Mouse (Mus musculus) liver, embryonic 11.5 days (tissue): ENCODE measurements at regions not wholly inside any gene's neighbourhood (a gene's known extent, or its start where the extent isn't known, plus 50 kb on each side); places are given as distances from the start of the nearest gene placed in this dataset.

ENCODE experiments used
- ATAC-seq: fragments of 200-750 bp; cut with Nextera tagmentation; replicated peaks from 2 replicates; pipeline ENCODE4 v1.8.0; 2017; ENCODE audit warnings: moderate number of reproducible peaks, mild to moderate bottlenecking, moderate TSS enrichment, moderate library complexity; ENCODE audit not compliant: low FRiP score
- DNase-seq: peaks from one replicate; pipeline ENCODE4 v3.0.0-alpha.2; 2017; ENCODE audit warnings: low spot score
- H3K27ac ChIP-seq: fragments of 300-500 bp; sonication (generic); 2 replicates; pipeline ENCODE4 v1.5.1; 2014; ENCODE audit warnings: mild to moderate bottlenecking, low read depth, low read length, control low read depth
- H3K27me3 ChIP-seq: fragments of 300-500 bp; sonication (generic); replicated peaks from 2 replicates; pipeline ENCODE4 v1.6.1; 2014; ENCODE audit warnings: low read length, mixed read lengths; ENCODE audit not compliant: control insufficient read depth, insufficient read depth
- H3K36me3 ChIP-seq: fragments of 300-500 bp; sonication (generic); 2 replicates; pipeline ENCODE4 v1.6.1; 2014; ENCODE audit warnings: mild to moderate bottlenecking, low read length, moderate library complexity, mixed read lengths; ENCODE audit not compliant: control insufficient read depth, insufficient read depth
- H3K4me1 ChIP-seq: fragments of 300-500 bp; sonication (generic); replicated peaks from 2 replicates; pipeline ENCODE4 v1.6.1; 2014; ENCODE audit warnings: low read length, mixed read lengths; ENCODE audit not compliant: control insufficient read depth, insufficient read depth
- H3K4me2 ChIP-seq: fragments of 300-500 bp; sonication (generic); 2 replicates; pipeline ENCODE4 v1.6.1; 2014; ENCODE audit warnings: mild to moderate bottlenecking, control low read depth, moderate library complexity
- H3K4me3 ChIP-seq: fragments of 300-500 bp; sonication (generic); 2 replicates; pipeline ENCODE4 v1.5.1; 2014; ENCODE audit warnings: low read depth, low read length, control low read depth
- H3K9ac ChIP-seq: fragments of 300-500 bp; sonication (generic); 2 replicates; pipeline ENCODE4 v1.6.1; 2014; ENCODE audit warnings: low read depth, low read length, control low read depth
- H3K9me3 ChIP-seq: fragments of 300-500 bp; sonication (generic); 2 replicates; pipeline ENCODE4 v1.6.1; 2016; ENCODE audit warnings: low read length, inconsistent platforms, mixed read lengths; ENCODE audit not compliant: control insufficient read depth
- WGBS: fragments of 180-500 bp; shearing (Covaris S2); extraction: QIAGEN DNeasy Blood & Tissue Kit; methylation state at CpG from one replicate; pipeline ENCODE4 v1.1.7; 2014; 5-methylcytosine and 5-hydroxymethylcytosine counted together

DNA sequence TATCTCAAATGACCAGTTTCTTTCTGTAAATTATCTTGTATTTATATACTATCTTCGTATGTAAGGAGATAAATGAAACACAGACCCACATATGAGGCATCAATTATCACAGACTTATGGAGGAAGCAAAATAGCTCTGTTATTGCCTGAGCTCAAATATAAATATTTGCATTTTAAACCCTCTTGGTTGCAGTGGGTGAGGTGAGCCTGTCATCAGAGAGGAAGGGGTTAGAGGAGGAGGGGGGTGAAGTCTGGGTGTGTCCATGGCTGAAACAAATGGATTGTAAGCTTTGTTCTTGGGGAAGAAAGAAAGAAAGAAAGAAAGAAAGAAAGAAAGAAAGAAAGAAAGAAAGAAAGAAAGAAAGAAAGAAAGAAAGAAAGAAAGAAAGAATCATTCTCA is 265.5 kb downstream of the Meis1 start:
- DNase-seq (no peak), ATAC-seq (no peak)
- peaks cover 37% of the 10 kb centered on the region for H3K4me1 ChIP-seq
- 54% methylated on average over 1 of the region's 1 CpGs for WGBS
- H3K36me3 ChIP-seq = no peaks in the 10 kb centered on the region
- H3K4me3 ChIP-seq = no peak overlapping the region
- H3K9me3 ChIP-seq = no peaks in the 10 kb centered on the region
- no peaks in the 10 kb centered on the region for H3K27me3 ChIP-seq
- H3K9ac ChIP-seq = no peak overlapping the region
- H3K4me2 ChIP-seq = no peak overlapping the region
- H3K27ac ChIP-seq = no peak overlapping the region

DNA sequence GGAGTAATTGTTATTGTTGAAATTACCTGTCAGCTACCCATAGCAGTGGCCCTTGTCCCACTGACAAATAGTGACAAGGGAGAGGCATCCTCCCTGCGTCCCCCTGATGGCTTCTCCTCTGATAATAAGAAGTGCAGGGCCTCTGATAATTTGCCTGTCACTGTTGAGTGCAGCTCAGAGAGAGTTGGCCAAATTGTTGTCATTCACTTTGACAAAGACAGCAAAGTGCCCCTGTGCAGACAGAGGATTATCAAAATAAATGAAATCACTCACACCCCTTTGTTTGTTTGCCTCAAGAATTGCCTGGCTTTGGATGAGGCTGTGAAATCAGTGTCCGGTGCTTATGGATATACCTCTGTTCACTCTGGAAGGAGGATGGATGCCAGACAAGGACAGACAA is 266.3 kb downstream of the Meis1 start:
- Histone ChIP-seq H3K27me3 (no peaks in the 10 kb centered on the region), H3K4me2 (no peak overlapping the region; the same call in 1 of the 2 replicates), H3K4me1 (peaks cover 40% of the 10 kb centered on the region), H3K36me3 (no peaks in the 10 kb centered on the region), H3K9me3 (no peaks in the 10 kb centered on the region), H3K4me3 (no peak overlapping the region), H3K27ac (peak overlapping the region; percentile 58; the same call in 1 of the 2 replicates), H3K9ac (no peak overlapping the region)
- ATAC-seq (peak; percentile 52; the same call in 1 of the 2 replicates), DNase-seq (no peak)
- WGBS = 29% methylated on average over 2 of the region's 2 CpGs

DNA sequence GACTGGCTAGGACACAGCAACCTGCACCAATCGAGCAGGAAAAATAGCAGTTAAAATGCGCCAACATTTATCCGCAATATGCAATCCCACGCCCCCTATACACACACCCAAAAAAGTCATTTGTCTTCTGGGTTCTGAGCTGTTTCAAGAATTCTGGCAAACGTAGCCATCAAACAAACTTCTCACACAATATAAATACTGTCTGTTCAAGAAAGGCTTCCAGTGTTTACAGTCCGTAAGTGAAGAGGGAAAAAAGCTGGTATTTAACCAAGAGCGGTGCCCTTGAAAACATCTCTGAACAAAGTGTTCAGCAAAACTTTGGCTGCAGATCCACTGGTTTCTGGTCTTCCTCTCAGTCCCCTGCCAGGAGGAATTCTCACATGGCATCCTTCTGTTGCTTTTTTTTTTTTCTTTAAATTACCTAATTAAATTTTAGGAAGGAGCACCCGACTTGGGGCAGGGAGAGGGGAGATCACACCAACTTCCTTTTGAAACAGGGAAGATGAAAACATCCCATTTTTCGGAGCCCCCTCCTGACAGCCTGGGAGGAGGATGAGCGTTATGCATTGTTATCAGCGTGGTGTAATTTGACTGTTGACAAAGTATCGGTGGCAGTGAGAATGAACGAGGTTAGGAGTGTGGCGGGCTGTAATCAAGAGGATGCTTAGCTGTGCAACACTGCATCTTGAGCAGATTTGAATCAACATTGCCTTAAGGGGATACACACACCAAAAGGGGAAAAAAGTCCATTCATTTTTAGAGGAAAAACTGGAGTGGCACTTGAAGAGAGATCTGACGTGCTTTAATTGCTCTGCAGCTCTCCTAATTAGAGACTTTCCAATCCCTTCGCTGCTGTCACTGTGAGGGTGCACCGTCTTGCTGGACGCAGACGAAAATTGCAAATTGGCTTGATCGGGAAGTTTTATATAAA is 267.6 kb downstream of the Meis1 start:
- Histone ChIP-seq H3K4me1 (peaks cover 46% of the 10 kb centered on the region), H3K4me2 (peak overlapping the region; percentile 37), H3K9me3 (no peaks in the 10 kb centered on the region), H3K4me3 (0 out of 2 replicates have a peak overlapping the region, but pooled peaks have one; percentile 5), H3K27ac (peak overlapping the region; percentile 10; the same call in 1 of the 2 replicates), H3K36me3 (no peaks in the 10 kb centered on the region), H3K9ac (no peak overlapping the region), H3K27me3 (no peaks in the 10 kb centered on the region)
- WGBS = 37% methylated on average over 20 of the region's 20 CpGs
- no peak for DNase-seq
- ATAC-seq = no peak

DNA sequence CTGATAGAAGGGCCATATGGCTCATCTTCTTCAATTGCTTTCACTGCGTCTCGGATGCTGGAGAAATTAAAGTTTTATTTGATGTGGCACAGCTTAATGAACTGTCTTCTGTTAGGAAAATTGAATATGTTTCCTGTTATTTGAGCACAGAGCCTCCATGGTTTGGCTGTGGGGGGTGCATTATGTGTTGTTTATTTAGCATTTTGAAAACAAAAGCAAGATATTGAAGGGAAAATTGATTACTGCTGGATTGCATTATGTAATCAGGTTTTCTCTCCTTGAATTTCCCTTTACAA is 268.8 kb downstream of the Meis1 start:
- peaks cover 45% of the 10 kb centered on the region for H3K4me1 ChIP-seq
- no peaks in the 10 kb centered on the region for H3K27me3 ChIP-seq
- H3K36me3 ChIP-seq = no peaks in the 10 kb centered on the region
- WGBS = 64% methylated on average over 2 of the region's 2 CpGs
- ATAC-seq (no peak), DNase-seq (no peak)
- peak overlapping the region; percentile 28; the same call in 1 of the 2 replicates for H3K4me2 ChIP-seq
- H3K9ac ChIP-seq = no peak overlapping the region
- H3K27ac ChIP-seq = no peak overlapping the region
- no peaks in the 10 kb centered on the region for H3K9me3 ChIP-seq
- no peak overlapping the region for H3K4me3 ChIP-seq

DNA sequence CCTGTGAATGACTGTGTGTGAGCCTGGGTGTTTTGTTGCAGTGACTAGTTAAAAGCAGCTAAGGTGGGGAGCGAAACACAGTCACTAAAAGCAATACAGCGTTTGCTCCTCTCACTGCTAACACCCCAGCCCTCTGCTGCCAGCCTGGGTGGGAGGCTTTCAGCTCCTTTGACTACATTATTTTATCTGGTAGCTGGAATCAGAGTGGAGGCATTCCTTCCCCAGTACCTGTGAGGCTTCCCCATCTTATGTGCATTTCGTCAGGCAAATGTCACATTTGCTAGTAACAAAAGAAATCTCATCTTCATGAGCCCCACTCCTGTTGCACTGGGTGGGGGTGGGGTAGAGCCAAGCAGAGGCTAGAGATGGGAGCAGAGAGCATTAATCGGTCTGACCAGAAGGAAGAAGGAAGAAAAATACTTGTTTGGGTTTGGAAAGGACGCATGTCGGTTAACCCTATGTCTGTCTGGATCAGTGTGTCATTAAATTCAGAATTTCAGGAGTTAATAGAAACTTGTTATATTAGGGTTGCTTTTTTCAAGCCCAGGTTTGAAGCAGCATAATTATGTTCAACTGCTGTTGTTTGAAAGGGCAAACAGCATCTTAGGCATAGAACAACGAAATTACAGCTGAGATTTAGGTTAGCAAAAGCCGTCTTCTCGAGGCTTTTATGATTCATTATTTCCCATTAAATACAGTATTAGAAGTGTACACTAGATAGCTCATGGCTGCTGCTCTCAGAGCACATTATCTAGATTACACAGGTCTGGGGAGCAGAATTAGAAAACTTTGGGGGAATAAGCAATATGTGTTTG is 269.3 kb downstream of the Meis1 start:
- H3K4me2 ChIP-seq = peak overlapping the region; percentile 28; the same call in 1 of the 2 replicates
- H3K27ac ChIP-seq = peak overlapping the region; percentile 54; the same call in 1 of the 2 replicates
- H3K4me1 ChIP-seq = peaks cover 42% of the 10 kb centered on the region
- H3K36me3 ChIP-seq = no peaks in the 10 kb centered on the region
- H3K27me3 ChIP-seq = no peaks in the 10 kb centered on the region
- ATAC-seq (peak; percentile 29; the same call in 1 of the 2 replicates), DNase-seq (no peak)
- H3K9me3 ChIP-seq = no peaks in the 10 kb centered on the region
- H3K4me3 ChIP-seq = no peak overlapping the region
- H3K9ac ChIP-seq = no peak overlapping the region
- 42% methylated on average over 9 of the region's 9 CpGs for WGBS

DNA sequence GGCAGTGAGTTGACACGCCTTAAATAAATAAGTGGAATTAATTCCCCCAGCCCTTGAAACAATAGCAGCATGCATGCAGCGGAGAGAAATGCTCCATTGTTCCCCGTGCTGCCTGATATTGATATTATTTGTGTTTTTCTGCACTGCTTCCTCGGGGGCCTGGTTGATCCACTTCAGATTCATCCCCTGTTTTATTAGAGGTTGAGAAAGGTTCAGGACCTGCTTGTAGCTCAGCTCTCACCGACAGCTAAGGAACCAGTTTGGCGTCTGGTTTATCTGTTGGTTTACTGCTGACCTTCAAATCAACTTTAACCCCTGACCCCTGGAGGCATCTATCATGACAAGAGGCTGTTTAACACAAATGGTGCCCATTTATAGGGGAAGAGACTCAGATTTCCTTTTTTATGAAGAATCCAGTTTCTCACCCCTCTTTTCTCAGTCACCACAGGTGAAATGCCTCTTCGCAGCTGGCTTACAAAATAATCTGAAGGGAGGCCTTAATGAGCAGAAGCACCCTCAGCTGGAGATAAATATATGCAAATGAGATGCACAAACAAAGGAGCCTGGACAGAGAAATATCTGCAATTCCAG is 270.8 kb downstream of the Meis1 start:
- DNase-seq = no peak
- no peak overlapping the region for H3K4me3 ChIP-seq
- H3K36me3 ChIP-seq = no peaks in the 10 kb centered on the region
- peaks cover 33% of the 10 kb centered on the region for H3K4me1 ChIP-seq
- H3K9ac ChIP-seq = no peak overlapping the region
- 42% methylated on average over 7 of the region's 7 CpGs for WGBS
- H3K27me3 ChIP-seq = no peaks in the 10 kb centered on the region
- ATAC-seq = no peak
- 0 out of 2 replicates have a peak overlapping the region, but pooled peaks have one; percentile 40 for H3K27ac ChIP-seq
- peak overlapping the region; percentile 30; the same call in 1 of the 2 replicates for H3K4me2 ChIP-seq
- H3K9me3 ChIP-seq = no peaks in the 10 kb centered on the region

DNA sequence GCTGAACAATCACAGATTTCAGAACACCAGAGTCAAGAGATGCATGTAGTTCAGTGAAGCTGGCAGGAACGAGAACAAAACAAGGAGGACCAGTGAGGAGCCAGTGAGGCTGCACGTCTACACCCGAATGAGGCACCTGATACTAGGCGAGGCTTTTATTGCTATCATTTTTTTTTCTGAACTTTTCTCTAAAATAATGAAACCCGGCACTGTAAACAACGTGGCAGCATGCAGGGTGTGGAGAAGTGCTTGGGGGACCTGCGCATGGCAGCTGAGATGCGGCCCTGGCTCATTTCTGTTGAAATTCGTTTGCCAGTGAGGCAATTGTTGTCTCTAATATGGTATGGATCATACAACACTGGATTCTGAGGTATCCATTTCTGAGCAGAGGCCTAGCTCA is 271.4 kb downstream of the Meis1 start:
- Histone ChIP-seq H3K4me2 (no peak overlapping the region), H3K4me3 (no peak overlapping the region), H3K4me1 (peaks cover 30% of the 10 kb centered on the region), H3K27me3 (no peaks in the 10 kb centered on the region), H3K9ac (no peak overlapping the region), H3K9me3 (no peaks in the 10 kb centered on the region), H3K27ac (no peak overlapping the region), H3K36me3 (no peaks in the 10 kb centered on the region)
- DNase-seq (no peak), ATAC-seq (no peak)
- 63% methylated on average over 9 of the region's 9 CpGs for WGBS

DNA sequence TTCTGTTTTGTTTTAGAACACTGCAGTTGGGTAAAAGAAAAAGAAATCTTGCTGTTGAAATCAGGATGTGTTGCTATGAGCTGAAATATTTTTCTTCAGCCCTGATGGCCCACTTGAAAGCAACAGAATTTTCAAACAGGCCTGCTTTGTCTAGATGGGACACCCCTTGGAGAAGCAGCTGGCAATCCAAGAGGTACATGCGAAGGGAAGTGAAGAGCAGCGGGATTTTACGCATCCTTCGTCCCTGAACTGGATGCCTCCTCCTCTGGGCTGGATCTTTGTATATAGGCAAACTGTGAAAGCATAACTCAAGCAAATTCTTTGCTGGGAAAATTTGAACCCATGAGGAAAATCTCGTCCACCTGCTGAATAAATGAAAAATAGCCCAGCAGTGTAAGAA is 272.3 kb downstream of the Meis1 start:
- no peak overlapping the region for H3K9ac ChIP-seq
- H3K27ac ChIP-seq = peak overlapping the region; percentile 19; the same call in 1 of the 2 replicates
- H3K9me3 ChIP-seq = no peaks in the 10 kb centered on the region
- ATAC-seq = no peak
- no peaks in the 10 kb centered on the region for H3K27me3 ChIP-seq
- no peak overlapping the region for H3K4me3 ChIP-seq
- H3K4me2 ChIP-seq = no peak overlapping the region
- 70% methylated on average over 5 of the region's 5 CpGs for WGBS
- no peak for DNase-seq
- peaks cover 30% of the 10 kb centered on the region for H3K4me1 ChIP-seq
- no peaks in the 10 kb centered on the region for H3K36me3 ChIP-seq
